Mouse (Mus musculus) neural tube, embryonic 10.5 days (tissue): ENCODE measurements around the gene Mrpl42.

Experiments used
- DNase-seq: peaks from one replicate; pipeline ENCODE4 v3.0.0-alpha.2; 2017; ENCODE audit warnings: low spot score; ENCODE audit errors: extremely low spot score

Gene Mrpl42

DNA sequence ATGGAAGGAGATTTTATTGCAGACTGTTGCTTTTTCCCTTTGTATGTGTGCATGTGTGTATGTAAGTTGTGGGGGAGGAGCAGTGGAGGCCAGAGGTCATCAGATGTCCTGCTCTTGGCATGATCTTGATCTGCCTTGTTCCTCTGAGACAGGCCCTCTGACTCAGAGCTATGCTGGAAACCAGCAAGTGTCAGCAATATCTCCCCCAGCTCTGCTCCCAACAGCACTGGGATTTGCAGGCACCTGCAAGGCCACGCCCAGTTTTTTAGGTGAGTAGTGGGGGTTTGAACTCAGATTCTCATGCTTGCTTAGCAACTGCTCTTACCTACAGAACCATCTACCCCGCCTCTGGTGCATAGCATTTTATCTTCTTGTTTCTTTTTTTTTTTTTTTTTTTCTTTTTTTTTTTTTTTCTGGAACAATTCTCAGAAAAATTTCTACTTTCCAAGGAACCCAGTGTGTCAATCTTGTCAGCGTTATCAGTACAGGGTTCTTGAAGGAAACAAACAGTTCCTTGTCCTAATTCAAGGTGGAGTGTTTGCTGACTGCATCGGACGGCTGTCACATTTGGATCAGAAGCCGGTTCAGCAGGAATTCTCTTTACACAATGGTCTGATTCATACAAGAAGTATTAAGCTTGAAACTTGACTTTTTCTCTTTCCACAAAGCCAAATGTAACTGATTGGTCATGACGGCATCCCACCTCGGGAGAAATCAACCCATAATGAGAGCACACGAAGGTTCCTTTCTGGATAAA, 43.5 kb downstream of the Mrpl42 start:
- no peak for DNase-seq

DNA sequence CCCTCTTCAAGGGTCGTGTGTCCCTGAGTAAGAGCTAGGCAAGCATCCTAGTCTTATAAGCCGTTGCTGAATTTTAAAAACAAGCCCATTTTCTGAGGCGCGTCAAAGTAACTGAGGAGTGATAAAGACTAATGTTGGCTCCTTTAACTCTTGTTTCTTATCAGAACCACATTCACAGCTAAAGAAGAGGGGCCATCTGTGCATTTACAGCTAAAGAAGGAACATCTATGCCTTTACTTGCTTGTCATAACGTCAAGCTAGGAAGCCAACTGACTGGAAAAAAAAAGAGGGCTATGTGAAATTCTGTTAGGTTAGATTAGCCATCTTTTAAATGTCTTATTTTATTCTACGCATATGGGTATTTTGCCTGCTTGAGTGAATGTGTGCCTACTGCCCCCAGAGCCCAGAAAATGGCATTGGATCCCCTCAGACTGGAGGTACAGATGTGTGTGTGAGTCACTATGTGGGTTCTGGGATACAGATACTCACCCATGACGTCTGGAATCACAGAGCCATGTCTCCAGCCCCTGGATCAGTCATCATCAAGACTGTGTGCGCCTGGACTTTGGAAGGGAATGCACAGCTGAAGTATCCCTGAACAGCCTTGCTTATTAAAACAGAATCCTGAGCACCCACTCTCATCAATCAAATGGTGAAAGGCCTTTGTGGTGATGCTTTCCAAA, 44.2 kb downstream of the Mrpl42 start:
- no peak for DNase-seq

DNA sequence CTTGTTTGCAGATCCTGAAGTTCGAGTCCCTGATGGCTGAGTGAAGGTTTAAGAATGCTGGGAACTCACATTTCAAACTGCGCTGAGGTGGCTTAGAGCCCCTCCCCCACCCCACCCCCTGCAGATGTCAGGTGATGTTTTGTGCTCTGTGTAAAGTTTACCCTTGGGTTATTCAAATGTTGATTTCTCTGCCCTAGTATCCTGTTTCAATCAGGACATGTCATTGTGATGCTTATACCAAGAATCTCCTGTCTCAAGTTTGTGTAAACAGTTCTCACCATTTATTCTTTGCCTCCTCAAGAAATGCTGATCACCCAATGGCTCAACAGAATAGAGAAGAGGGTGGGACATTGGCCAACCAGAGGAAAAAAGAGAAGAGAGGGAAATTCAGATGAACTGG, 45.6 kb downstream of the Mrpl42 start:
- DNase-seq: no peak

DNA sequence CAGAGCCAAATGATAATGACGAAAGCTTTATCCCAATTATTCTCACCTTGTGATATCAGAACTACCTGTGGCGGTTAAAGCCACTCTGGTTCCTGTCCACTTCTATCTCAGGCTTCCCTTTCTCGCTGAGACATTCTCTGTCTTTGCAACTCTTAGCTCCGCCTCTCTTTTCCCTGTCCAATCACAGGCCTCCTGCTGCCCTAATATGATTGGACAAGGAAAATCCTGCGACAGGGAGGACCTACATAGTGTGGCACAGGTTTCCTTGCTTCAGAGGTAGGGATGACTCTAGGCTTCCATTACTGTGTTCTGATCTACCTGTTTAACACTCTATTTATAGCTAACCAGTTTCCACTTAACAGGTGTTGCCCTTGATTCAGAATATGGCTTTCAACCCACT, 48.5 kb downstream of the Mrpl42 start:
- no peak for DNase-seq

DNA sequence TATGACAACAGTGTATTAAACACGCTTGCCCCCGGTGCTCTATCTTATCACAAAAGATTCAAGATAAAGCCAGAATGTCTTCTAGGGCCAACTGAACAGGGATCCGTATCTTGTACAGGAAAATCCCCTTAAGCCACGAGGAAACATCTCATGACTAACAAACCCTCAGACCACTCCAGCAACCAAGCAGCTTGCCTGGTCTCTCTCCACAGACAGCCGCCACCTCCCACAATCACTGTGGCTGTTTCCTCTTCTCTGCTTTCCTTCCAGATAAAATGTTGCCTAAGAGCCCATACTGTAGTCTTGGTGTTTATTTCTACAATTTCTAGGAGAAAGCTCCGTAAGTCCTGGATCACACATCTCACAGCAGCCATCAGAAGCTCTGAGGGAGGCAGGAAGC, 52.7 kb downstream of the Mrpl42 start:
- DNase-seq: no peak

DNA sequence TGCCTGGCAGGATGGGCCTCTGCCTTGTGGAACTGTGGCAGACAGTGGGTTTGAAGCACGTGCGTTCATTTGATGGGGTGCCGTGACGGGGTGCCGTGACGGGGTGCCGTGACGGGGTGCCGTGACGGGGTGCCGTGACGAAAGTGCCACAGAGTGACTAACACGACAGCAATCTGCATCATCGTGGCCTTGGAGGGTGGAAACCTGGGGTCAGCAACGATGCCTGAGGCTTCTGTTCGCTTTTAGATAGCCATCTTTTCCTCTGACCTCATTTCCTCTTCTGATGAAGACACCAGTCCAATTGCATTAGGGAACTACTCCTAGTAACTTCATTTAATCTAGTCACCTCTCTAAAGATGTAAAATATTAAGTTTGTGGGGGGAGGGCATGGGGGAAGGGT, 53.8 kb downstream of the Mrpl42 start:
- DNase-seq: no peak

DNA sequence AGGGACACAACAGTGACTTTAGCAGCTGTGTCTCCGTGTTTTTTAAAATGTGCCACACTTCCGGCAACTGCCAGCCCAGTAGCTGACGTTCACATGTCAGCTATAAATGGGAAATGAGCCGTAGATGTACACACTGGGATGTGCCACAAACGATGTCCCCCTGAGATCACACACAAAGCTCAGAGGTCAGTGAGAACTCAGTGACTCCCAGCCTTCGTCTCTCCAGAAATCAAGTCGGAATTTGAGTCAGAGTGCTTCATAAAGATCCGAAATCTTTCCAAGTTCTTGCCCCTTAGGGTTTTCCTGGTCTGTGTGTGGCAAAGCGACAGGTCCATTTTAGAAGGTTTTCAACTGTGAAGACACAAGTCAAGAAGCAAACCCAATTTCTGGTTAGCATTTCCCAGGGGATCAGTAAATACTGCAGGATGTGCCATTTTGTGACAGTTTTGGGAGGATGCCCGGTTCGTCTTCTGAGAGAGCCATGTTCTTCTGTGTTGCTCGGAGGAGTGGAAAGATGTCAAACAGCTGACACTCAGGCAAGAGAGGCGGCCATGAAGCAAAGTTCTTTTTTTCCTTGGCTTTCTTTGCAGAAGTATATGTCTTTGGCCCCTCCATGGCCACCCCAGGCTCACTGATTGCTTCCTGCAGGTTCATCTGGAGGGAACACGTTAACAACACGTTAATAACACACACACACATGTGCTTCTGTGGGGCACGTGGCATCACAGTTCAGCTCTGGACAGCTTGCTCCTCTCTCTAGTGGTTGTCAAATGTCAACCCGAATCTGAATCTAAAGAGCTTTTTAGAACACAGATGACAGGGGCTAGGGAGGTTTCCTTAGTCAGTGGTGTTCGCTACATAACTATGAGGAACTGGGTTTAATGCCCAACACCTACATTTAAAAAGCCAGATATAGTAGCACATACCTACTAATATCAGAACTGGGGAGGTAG, 56.4 kb downstream of the Mrpl42 start:
- no peak for DNase-seq

DNA sequence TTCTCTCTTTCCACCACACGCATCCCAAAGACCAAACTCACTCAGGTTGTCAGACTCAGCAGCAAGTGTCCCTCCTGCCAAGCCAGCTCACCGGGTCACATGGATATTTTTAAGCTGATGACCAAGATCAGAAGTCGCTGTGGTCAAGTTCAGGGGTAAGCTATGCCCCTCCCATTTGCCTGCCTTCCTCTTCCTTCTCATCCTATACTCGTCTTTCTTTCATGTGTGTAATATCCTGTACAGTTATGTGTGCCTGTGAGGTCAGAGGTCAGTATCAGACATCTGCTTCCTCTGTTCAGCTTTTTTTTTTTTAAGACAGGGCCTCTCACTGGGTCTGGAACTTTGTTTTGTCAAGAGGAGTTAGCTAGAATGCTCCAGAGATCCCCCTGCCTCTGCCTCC, 59.4 kb downstream of the Mrpl42 start:
- no peak for DNase-seq

DNA sequence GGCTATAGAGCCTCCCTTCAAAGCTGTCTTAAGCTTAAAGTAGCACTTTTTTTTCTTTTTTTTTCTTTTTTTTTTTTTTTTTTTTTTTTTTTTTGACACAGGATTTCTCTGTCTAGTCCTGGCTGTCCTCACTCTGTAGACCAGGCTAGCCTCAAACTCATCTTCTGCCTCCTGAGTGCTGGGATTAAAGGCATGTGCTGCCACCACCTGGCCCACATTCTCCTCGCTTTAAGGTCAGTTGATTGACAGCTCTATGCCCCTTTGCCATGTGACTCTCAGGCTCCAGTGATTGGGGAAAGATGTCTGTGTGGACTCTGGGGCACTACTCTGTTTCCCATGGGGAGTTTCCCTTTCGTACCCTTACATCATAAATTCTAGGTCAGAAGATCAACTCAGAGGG, 61.2 kb downstream of the Mrpl42 start:
- DNase-seq: no peak

DNA sequence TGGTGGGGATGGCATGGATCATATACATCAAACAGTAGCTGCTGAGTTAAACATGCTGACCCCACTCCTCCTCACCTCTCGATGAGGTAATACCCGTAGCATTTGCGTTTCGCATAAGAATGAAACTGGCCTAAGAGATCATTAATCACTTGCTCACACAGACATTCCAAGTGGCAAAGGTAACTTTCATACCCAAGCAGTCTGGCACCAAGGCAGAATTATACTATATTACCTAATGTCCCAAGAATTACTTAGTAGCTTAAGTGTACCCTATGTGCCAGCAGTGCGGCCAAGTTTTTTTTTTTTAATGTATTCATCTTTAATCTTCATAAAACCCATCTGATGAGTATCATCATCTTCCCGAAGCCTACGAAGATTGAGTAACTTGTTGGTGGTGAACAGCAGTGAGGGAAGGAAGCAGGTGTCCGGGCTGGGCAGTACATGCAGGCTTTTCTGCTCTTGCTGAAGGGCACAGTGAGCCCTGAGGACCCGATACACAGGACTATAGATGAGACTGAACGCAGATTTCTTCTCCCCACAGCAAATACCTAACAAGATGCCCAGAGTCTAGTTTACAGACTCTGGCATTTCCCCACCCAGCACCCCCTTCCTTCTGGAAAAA, 61.9 kb downstream of the Mrpl42 start:
- DNase-seq: no peak

DNA sequence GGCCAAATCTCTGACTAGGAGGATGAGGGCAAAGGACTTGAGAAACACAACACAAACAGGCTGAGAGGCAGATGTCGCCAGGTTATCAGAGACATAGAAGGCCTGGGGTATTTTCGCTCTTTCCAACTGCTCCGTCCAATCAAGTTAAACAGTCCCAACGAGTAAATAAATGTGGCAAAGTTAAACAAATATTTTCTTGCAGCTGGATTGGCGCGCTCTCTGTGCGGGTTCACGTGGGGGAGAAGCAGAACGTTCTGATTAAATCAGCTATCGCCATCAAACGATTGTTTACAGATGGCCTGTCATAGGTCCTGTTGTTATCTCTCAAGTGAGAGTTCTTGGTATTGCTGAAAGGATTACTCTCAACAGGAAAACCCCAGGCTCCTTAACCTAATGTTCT, 62.8 kb downstream of the Mrpl42 start:
- DNase-seq: no peak
